Comparison of ENCODE assay signal across 8 mouse cellular contexts in the genomic region with DNA sequence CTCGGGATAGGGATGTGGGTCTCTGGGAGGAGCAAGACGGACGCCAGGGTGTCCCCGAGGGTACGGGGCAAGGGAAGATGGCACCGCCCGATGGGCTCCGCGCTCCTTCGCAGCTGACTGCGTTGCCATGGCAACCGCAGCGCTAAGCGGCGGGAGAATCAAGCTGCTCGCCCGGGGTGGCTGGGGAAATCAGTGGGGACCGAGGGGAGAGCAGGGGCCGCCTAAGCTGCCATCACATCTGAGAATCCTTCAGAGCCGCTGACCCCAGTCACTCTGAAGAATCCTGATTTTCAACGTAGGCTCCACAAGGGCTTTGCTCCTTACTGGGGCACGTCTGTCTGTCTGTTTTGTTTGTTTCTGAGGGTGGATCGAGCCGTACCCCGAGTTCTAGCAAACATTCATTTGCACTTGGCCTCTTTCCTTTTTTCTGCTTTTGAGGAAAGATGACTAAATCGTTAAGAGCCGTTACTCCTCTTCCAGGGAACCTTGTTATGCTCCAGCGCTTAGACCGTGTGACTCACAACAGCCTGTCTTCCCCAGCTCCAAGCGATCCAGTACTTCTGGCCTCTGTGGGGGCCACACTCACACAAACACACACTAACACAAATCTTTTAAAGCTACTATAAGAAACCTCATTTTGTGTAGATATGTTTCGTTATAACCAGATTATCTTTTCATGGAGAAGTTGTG. TPM values are rescaled to one million over a fixed set of nuclear protein-coding genes. Genes with fewer than 3 reads are reported as not detected.
DNase-seq lines count a peak whose midpoint lies in the region; ATAC-seq and TF ChIP-seq lines count a peak whose summit lies in the region.

No protein-coding gene starts in this region.

- peak overlapping the region; percentile 97 for H3K4me3 ChIP-seq in cerebellum, adult 2 months (replicated peaks; ENCODE audit: insufficient read depth, low read depth, low read length)
- H3K4me3 ChIP-seq in liver, embryonic 12.5 days = peak overlapping the region; percentile 98

- peak; percentile 60 for ATAC-seq in CD4-positive, CD25-positive, alpha-beta regulatory T cell, adult 4 months
- ATAC-seq in erythroid progenitor cell, adult 5-6 weeks (replicated peaks; ENCODE audit: low FRiP score, poor library complexity, severe bottlenecking) = peak; percentile 80
- peak; percentile 73; the same call in 1 of the 2 replicates for ATAC-seq in liver, embryonic 12.5 days

- no peaks in the 10 kb centered on the region; the same call in 1 of the 2 replicates for H3K4me1 ChIP-seq in cerebellum, adult 2 months (ENCODE audit: control insufficient read depth, insufficient read depth, low read length)
- peaks cover 25% of the 10 kb centered on the region for H3K4me1 ChIP-seq in liver, embryonic 12.5 days

- H3K9ac ChIP-seq in liver, embryonic 12.5 days = peak overlapping the region; percentile 97

- DNase-seq in cerebellum, adult 2 months = no peak
- DNase-seq in cerebellum, adult 9-11 months = no peak
- DNase-seq in embryo, embryonic 9.5 days (ENCODE audit: extremely low spot score) = no peak
- DNase-seq in thymus, postnatal 4 days = no peak
- no peak for DNase-seq in right cerebral cortex, postnatal 36 days (ENCODE audit: low spot score in 2 of 2)

- H3K4me2 ChIP-seq in liver, embryonic 12.5 days = peak overlapping the region; percentile 90

- H3K27ac ChIP-seq in cerebellum, adult 2 months (ENCODE audit: insufficient read depth, low read length) = peak overlapping the region; percentile 74
- H3K27ac ChIP-seq in liver, embryonic 12.5 days = peak overlapping the region; percentile 86

- H3K9me3 ChIP-seq in liver, embryonic 12.5 days (replicated peaks) = no peaks in the 10 kb centered on the region

- 1% methylated on average over 31 of the region's 31 CpGs for WGBS in cerebellum, adult 2 months
- WGBS in liver, embryonic 12.5 days (ENCODE audit: insufficient replicate concordance) = 2% methylated on average over 31 of the region's 31 CpGs

- TF ChIP-seq CTCF in cerebellum, adult 2 months (IDR thresholded peaks at IDR 0.05; ENCODE audit: borderline replicate concordance, insufficient read depth, low read depth, low read length) = no peak

- peaks cover 31% of the 10 kb centered on the region for H3K36me3 ChIP-seq in liver, embryonic 12.5 days

- no peaks in the 10 kb centered on the region for H3K27me3 ChIP-seq in cerebellum, adult 2 months (ENCODE audit: control insufficient read depth, insufficient read depth, low read length)
- peaks cover 33% of the 10 kb centered on the region for H3K27me3 ChIP-seq in liver, embryonic 12.5 days (replicated peaks)

- no peak for TF ChIP-seq POLR2A in cerebellum, adult 2 months (IDR thresholded peaks at IDR 0.05; ENCODE audit: borderline replicate concordance, insufficient read depth, low read length)

RNA-seq across cellular contexts. Expression of gene Eif4a3, which starts 0.5 kb away (rescaled TPM):
- polyA plus RNA-seq in cerebellum, adult 2 months (2012; rRNA removed) = 120 and 133 TPM in 2 replicates
- polyA plus RNA-seq in CD4-positive, CD25-positive, alpha-beta regulatory T cell, adult 4 months (2017; shearing (Covaris generic)) = 100 to 1,000 TPM; 175 to 208 TPM
- 107 and 136 TPM in 2 replicates for total RNA-seq in erythroid progenitor cell, adult 5-6 weeks (2015; ENCODE audit: low replicate concordance)
- total RNA-seq in erythroid progenitor cell, adult 5-6 weeks (2017; ENCODE audit: low replicate concordance) = 107 and 108 TPM in 2 replicates
- polyA plus RNA-seq in liver, embryonic 12.5 days (2016; fragmentation: Nextera tagmentation; extraction: Ambion mirVana) = 247 and 262 TPM in 2 replicates

RNA-seq across cellular contexts. Expression of gene Card14, which starts 7.2 kb away (rescaled TPM):
- polyA plus RNA-seq in cerebellum, adult 2 months (2012; rRNA removed) = 0.18 and 0.43 TPM in 2 replicates
- polyA plus RNA-seq in CD4-positive, CD25-positive, alpha-beta regulatory T cell, adult 4 months (2017; shearing (Covaris generic)) = not detected
- not detected in 2 replicates for total RNA-seq in erythroid progenitor cell, adult 5-6 weeks (2015; ENCODE audit: low replicate concordance)
- not detected in 2 replicates for total RNA-seq in erythroid progenitor cell, adult 5-6 weeks (2017; ENCODE audit: low replicate concordance)
- polyA plus RNA-seq in liver, embryonic 12.5 days (2016; fragmentation: Nextera tagmentation; extraction: Ambion mirVana) = 0.23 and 0.26 TPM in 2 replicates

RNA-seq across cellular contexts. Expression of gene Gaa, which starts 32.7 kb away (rescaled TPM):
- 233 and 246 TPM in 2 replicates for polyA plus RNA-seq in cerebellum, adult 2 months (2012; rRNA removed)
- 10 to 100 TPM; 11.5 to 27.8 TPM for polyA plus RNA-seq in CD4-positive, CD25-positive, alpha-beta regulatory T cell, adult 4 months (2017; shearing (Covaris generic))
- total RNA-seq in erythroid progenitor cell, adult 5-6 weeks (2015; ENCODE audit: low replicate concordance) = 4.2 and 8.6 TPM in 2 replicates
- 5.6 and 17.9 TPM in 2 replicates for total RNA-seq in erythroid progenitor cell, adult 5-6 weeks (2017; ENCODE audit: low replicate concordance)
- polyA plus RNA-seq in liver, embryonic 12.5 days (2016; fragmentation: Nextera tagmentation; extraction: Ambion mirVana) = 26.4 and 27.3 TPM in 2 replicates

RNA-seq across cellular contexts. Expression of gene Sgsh, which starts 54.9 kb away (rescaled TPM):
- 8.8 and 9.4 TPM in 2 replicates for polyA plus RNA-seq in cerebellum, adult 2 months (2012; rRNA removed)
- polyA plus RNA-seq in CD4-positive, CD25-positive, alpha-beta regulatory T cell, adult 4 months (2017; shearing (Covaris generic)) = 10 to 100 TPM in 1 of 2 experiments, 1 to 10 TPM in 1; 7.4 to 19.9 TPM
- total RNA-seq in erythroid progenitor cell, adult 5-6 weeks (2015; ENCODE audit: low replicate concordance) = 2.5 and 3.8 TPM in 2 replicates
- total RNA-seq in erythroid progenitor cell, adult 5-6 weeks (2017; ENCODE audit: low replicate concordance) = 2.3 and 13.5 TPM in 2 replicates
- 3.0 and 3.3 TPM in 2 replicates for polyA plus RNA-seq in liver, embryonic 12.5 days (2016; fragmentation: Nextera tagmentation; extraction: Ambion mirVana)

RNA-seq across cellular contexts. Expression of gene Slc26a11, which starts 55.0 kb away (rescaled TPM):
- 12.9 and 15.6 TPM in 2 replicates for polyA plus RNA-seq in cerebellum, adult 2 months (2012; rRNA removed)
- 10 to 100 TPM in 1 of 2 experiments, 1 to 10 TPM in 1; 8.0 to 16.2 TPM for polyA plus RNA-seq in CD4-positive, CD25-positive, alpha-beta regulatory T cell, adult 4 months (2017; shearing (Covaris generic))
- total RNA-seq in erythroid progenitor cell, adult 5-6 weeks (2015; ENCODE audit: low replicate concordance) = 0.84 TPM in 1 of 2 replicates, not detected in the other
- total RNA-seq in erythroid progenitor cell, adult 5-6 weeks (2017; ENCODE audit: low replicate concordance) = not detected in 2 replicates
- 2.6 and 2.9 TPM in 2 replicates for polyA plus RNA-seq in liver, embryonic 12.5 days (2016; fragmentation: Nextera tagmentation; extraction: Ambion mirVana)
